Comparison of ENCODE assay signal across 8 mouse cellular contexts in genomic region chr15:89355241-89356187, GRCm38 (mm10). TPM values are rescaled to one million over a fixed set of nuclear protein-coding genes. Genes with fewer than 3 reads are reported as not detected.
DNase-seq lines count a peak whose midpoint lies in the region; ATAC-seq and TF ChIP-seq lines count a peak whose summit lies in the region.

Gene Lmf2 (minus strand): TSS chr15:89355659.
Gene Ncaph2 (plus strand): TSS chr15:89355719.

- peak; percentile 63 for DNase-seq in Patski (ENCODE audit: low read depth, low spot score)
- peak; percentile 96 to 98 for DNase-seq in cerebellum, postnatal 14 days
- peak; percentile 86 to 90 for DNase-seq in frontal cortex, postnatal 25 days (ENCODE audit: low spot score in 2 of 2)
- DNase-seq in hindbrain, embryonic 14.5 days (ENCODE audit: low spot score), result peak; percentile 99
- DNase-seq in layer of hippocampus, postnatal 36 days, result peak; percentile 93 to 95
- peak; percentile 97 for DNase-seq in lung, postnatal 36 days
- DNase-seq in retina, postnatal 1 day, result peak; percentile 97
- DNase-seq in urinary bladder, adult 18-20 months (ENCODE audit: low spot score in 2 of 2), result peak; percentile 91 to 92

- in situ Hi-C loops in Patski (cut with MboI; ENCODE audit: low pct_unique_long_range_greater_than_20kb), result no loop called here

- peak within 1 kb of the TSS; percentile 80 for H3K4me2 ChIP-seq in hindbrain, embryonic 14.5 days (replicated peaks)

- peak within 1 kb of the TSS; percentile 90 for H3K4me3 ChIP-seq in hindbrain, embryonic 14.5 days (replicated peaks; ENCODE audit: low read length)

- CTCF ChIA-PET in Patski (lab: Charles Lee), result interaction anchor here (1.0 to 1.1 kb wide), 2 partner anchors 17 to 18 kb away, joined by 3 to 6 read pairs; partner anchors contain the start of gene Sco2

- peak within 1 kb of the TSS; percentile 85 for H3K27ac ChIP-seq in hindbrain, embryonic 14.5 days

- no peak for TF ChIP-seq CTCF in Patski (IDR thresholded peaks at IDR 0.05)

- peak within 1 kb of the TSS; percentile 84 for H3K9ac ChIP-seq in hindbrain, embryonic 14.5 days

- H3K4me1 ChIP-seq in hindbrain, embryonic 14.5 days (replicated peaks; ENCODE audit: control insufficient read depth, insufficient read depth, low read length), result peaks cover 19% of the 10 kb centered on the region

- ATAC-seq in Patski, result peak; percentile 61
- peak; percentile 93 for ATAC-seq in hindbrain, embryonic 14.5 days (ENCODE audit: low FRiP score)

- H3K9me3 ChIP-seq in hindbrain, embryonic 14.5 days (ENCODE audit: control insufficient read depth, low read length), result no peaks in the 10 kb centered on the region

- POLR2A ChIA-PET in Patski (lab: Charles Lee), result interaction anchor here (0.6 to 2.4 kb wide), 5 partner anchors 9 to 488 kb away, joined by 3 to 9 read pairs (median 5); partner anchors contain the start of gene Sco2

- H3K36me3 ChIP-seq in hindbrain, embryonic 14.5 days (replicated peaks; ENCODE audit: control insufficient read depth, insufficient read depth), result peaks cover 33% of the 10 kb centered on the region

- WGBS in hindbrain, embryonic 14.5 days, result under 1% methylated on average over 64 of the region's 64 CpGs

- no peaks in the 10 kb centered on the region for H3K27me3 ChIP-seq in Patski
- no peaks in the 10 kb centered on the region for H3K27me3 ChIP-seq in hindbrain, embryonic 14.5 days (ENCODE audit: control insufficient read depth, insufficient read depth, low read length)

RNA-seq across cellular contexts. Expression of gene Lmf2, which starts in this region (rescaled TPM):
- polyA plus RNA-seq in Patski (2021), result 65.9 TPM
- polyA plus RNA-seq in hindbrain, embryonic 14.5 days (2014; fragmentation: Nextera tagmentation; extraction: Ambion mirVana), result 24.2 and 24.6 TPM in 2 replicates
- total RNA-seq in layer of hippocampus, postnatal 36 days (2021), result 10 to 100 TPM; 19.7 to 21.4 TPM

RNA-seq across cellular contexts. Expression of gene Ncaph2, which starts in this region (rescaled TPM):
- polyA plus RNA-seq in Patski (2021), result 106 TPM
- polyA plus RNA-seq in hindbrain, embryonic 14.5 days (2014; fragmentation: Nextera tagmentation; extraction: Ambion mirVana), result 94.7 and 112 TPM in 2 replicates
- 10 to 100 TPM; 87.0 to 95.3 TPM for total RNA-seq in layer of hippocampus, postnatal 36 days (2021)

Comparison
In these comparisons a context has a peak if more than half of its experiments do, and no peak if none do; other contexts are left out.
1. Peak in every context shown above with its lines: DNase-seq, ATAC-seq, H3K4me3 ChIP-seq and H3K27ac ChIP-seq.